Mouse (Mus musculus) CH12.LX (cell line): Measurements from ENCODE around the gene P2rx4. TPM values are rescaled to one million over a fixed set of nuclear protein-coding genes. Genes with fewer than 3 reads are reported as not detected.
A peak's percentile ranks its signal among the peaks of the same experiment; 100 is the strongest.

ENCODE experiments used
- DNase-seq: peaks from one replicate; pipeline ENCODE4 v3.0.0-alpha.2; 2013; ENCODE audit errors: extremely low read depth
- H3K27ac ChIP-seq: 2 replicates; pipeline ENCODE4 v1.5.1; 2012; ENCODE audit warnings: low read depth, mild to moderate bottlenecking, control low read depth, moderate library complexity; ENCODE audit not compliant: insufficient read depth
- H3K27me3 ChIP-seq: replicated peaks from 2 replicates; pipeline ENCODE3; 2012; ENCODE audit warnings: inconsistent platforms
- H3K36me3 ChIP-seq, 2 experiments: replicated peaks in 1 of 2; 2 replicates each; pipeline versions ENCODE3 to v1.6.1; 2012; ENCODE audit warnings: inconsistent platforms in 1 of 2, low read length in 1 of 2, mild to moderate bottlenecking in 1 of 2, mixed read lengths in 1 of 2, moderate library complexity in 1 of 2; ENCODE audit not compliant: control insufficient read depth in 1 of 2, insufficient read depth in 1 of 2
- H3K4me1 ChIP-seq, 2 experiments: 2 replicates each; pipeline ENCODE4 v1.6.1; 2012; ENCODE audit warnings: inconsistent platforms in 1 of 2, moderate library complexity in 1 of 2; ENCODE audit not compliant: insufficient read depth in 2 of 2, control insufficient read depth in 1 of 2
- H3K4me2 ChIP-seq: 2 replicates; pipeline ENCODE4 v1.6.1; 2012; ENCODE audit warnings: low read depth, mild to moderate bottlenecking, control low read depth; ENCODE audit not compliant: poor library complexity, insufficient read depth, severe bottlenecking
- H3K4me3 ChIP-seq, 3 experiments: fragments of 150-350 bp in 1 of 3; sonication (generic) in 1 of 3; replicated peaks in 1 of 3; 2 replicates each; pipeline versions ENCODE3 to v1.5.1; 2011 to 2012; ENCODE audit warnings: low read depth in 2 of 3, low read length in 2 of 3, mild to moderate bottlenecking in 2 of 3, moderate library complexity in 2 of 3, control low read depth in 1 of 3, improper control_type of control experiment in 1 of 3, inconsistent platforms in 1 of 3, mixed read lengths in 1 of 3; ENCODE audit not compliant: poor library complexity in 1 of 3
- H3K79me2 ChIP-seq: replicated peaks from 2 replicates; pipeline ENCODE4 v1.6.1; 2012; ENCODE audit warnings: mild to moderate bottlenecking, moderate library complexity; ENCODE audit not compliant: control insufficient read depth, poor library complexity, insufficient read depth, severe bottlenecking; ENCODE audit errors: extremely low read depth
- H3K9ac ChIP-seq: 2 replicates; pipeline ENCODE4 v1.6.1; 2012; ENCODE audit warnings: low read depth, mild to moderate bottlenecking, control low read depth, moderate library complexity; ENCODE audit not compliant: insufficient read depth
- H3K9me3 ChIP-seq: replicated peaks from 2 replicates; pipeline ENCODE3; 2012; ENCODE audit warnings: low read length, inconsistent platforms, mixed read lengths
- ELF1 ChIP-seq: IDR thresholded peaks from 2 replicates; pipeline ENCODE4 v1.6.1; 2014; ENCODE audit warnings: low read depth, mild to moderate bottlenecking, inconsistent platforms, low read length, improper control_type of control experiment
- GABPA ChIP-seq: IDR thresholded peaks from 2 replicates; pipeline ENCODE4 v1.6.1; 2012; ENCODE audit warnings: low read depth, low read length, improper control_type of control experiment, inconsistent platforms; ENCODE audit not compliant: insufficient replicate concordance
- HCFC1 ChIP-seq: IDR thresholded peaks from 2 replicates; pipeline ENCODE4 v1.6.1; 2012; ENCODE audit warnings: low read depth, mild to moderate bottlenecking, inconsistent platforms, low read length, improper control_type of control experiment
- JUN ChIP-seq: IDR thresholded peaks from 2 replicates; pipeline ENCODE4 v1.6.1; 2011; ENCODE audit warnings: low read depth, mild to moderate bottlenecking, low read length, improper control_type of control experiment, moderate library complexity; ENCODE audit not compliant: insufficient read depth
- KAT2A ChIP-seq: IDR thresholded peaks from 2 replicates; pipeline ENCODE4 v1.6.1; 2012; ENCODE audit warnings: low read length, improper control_type of control experiment, inconsistent platforms; ENCODE audit not compliant: insufficient replicate concordance
- MAFK ChIP-seq: IDR thresholded peaks from 2 replicates; pipeline ENCODE4 v1.6.1; 2011; ENCODE audit warnings: low read length, improper control_type of control experiment; ENCODE audit not compliant: insufficient replicate concordance
- MAX ChIP-seq: IDR thresholded peaks from 2 replicates; pipeline ENCODE4 v1.6.1; 2011; ENCODE audit warnings: low read length, improper control_type of control experiment
- MEF2A ChIP-seq: IDR thresholded peaks from 2 replicates; pipeline ENCODE4 v1.6.1; 2014; ENCODE audit warnings: low read depth, mild to moderate bottlenecking, inconsistent platforms, low read length, improper control_type of control experiment, borderline replicate concordance
- MYC ChIP-seq: IDR thresholded peaks from 2 replicates; pipeline ENCODE4 v1.6.1; 2011; ENCODE audit warnings: low read depth, mild to moderate bottlenecking, improper control_type of control experiment, low read length
- NELFE ChIP-seq: IDR thresholded peaks from 2 replicates; pipeline ENCODE4 v1.6.1; 2011; ENCODE audit warnings: low read depth, low read length, improper control_type of control experiment
- NRF1 ChIP-seq: IDR thresholded peaks from 2 replicates; pipeline ENCODE4 v1.6.1; 2014; ENCODE audit warnings: low read depth, mild to moderate bottlenecking, inconsistent platforms, low read length, improper control_type of control experiment, moderate library complexity
- PAX5 ChIP-seq: IDR thresholded peaks from 2 replicates; pipeline ENCODE4 v1.6.1; 2012; ENCODE audit warnings: low read length, inconsistent platforms, mixed read lengths
- POLR2A ChIP-seq: IDR thresholded peaks from 2 replicates; pipeline ENCODE4 v1.6.1; 2011; ENCODE audit warnings: low read depth, mild to moderate bottlenecking, improper control_type of control experiment, low read length
- POLR2AphosphoS2 ChIP-seq: IDR thresholded peaks from 2 replicates; pipeline ENCODE4 v1.6.1; 2011; ENCODE audit warnings: low read depth, low read length, improper control_type of control experiment
- RCOR1 ChIP-seq: conservative IDR thresholded peaks from 2 replicates; pipeline ENCODE4 v1.6.1; 2012; ENCODE audit warnings: low read depth, mild to moderate bottlenecking, inconsistent platforms, low read length, improper control_type of control experiment
- SIN3A ChIP-seq: IDR thresholded peaks from 2 replicates; pipeline ENCODE4 v1.6.1; 2012; ENCODE audit warnings: low read length, improper control_type of control experiment, inconsistent platforms
- SMC3 ChIP-seq: IDR thresholded peaks from 2 replicates; pipeline ENCODE4 v1.6.1; 2011; ENCODE audit warnings: low read depth, low read length, improper control_type of control experiment
- UBTF ChIP-seq: IDR thresholded peaks from 2 replicates; pipeline ENCODE4 v1.6.1; 2012; ENCODE audit warnings: low read depth, mild to moderate bottlenecking, inconsistent platforms, low read length, improper control_type of control experiment, moderate library complexity
- ZC3H11A ChIP-seq: IDR thresholded peaks from 2 replicates; pipeline ENCODE4 v1.6.1; 2012; ENCODE audit warnings: low read depth, mild to moderate bottlenecking, inconsistent platforms, low read length, improper control_type of control experiment
- ZKSCAN1 ChIP-seq: IDR thresholded peaks from 2 replicates; pipeline ENCODE4 v1.6.1; 2012; ENCODE audit warnings: low read depth, inconsistent platforms, low read length, improper control_type of control experiment, borderline replicate concordance
- dilution Hi-C: fragments of 300-500 bp; cut with MboI; formaldehyde crosslinking; loops from 2 replicates; pipeline ENCODE4 v1.14.3; 2020; ENCODE audit warnings: low sequenced_read_pairs; ENCODE audit not compliant: extremely low pct_unique_long_range_greater_than_20kb, extremely low pct_ligation_motif_present
- in situ Hi-C: fragments of 300-500 bp; cut with MboI; formaldehyde crosslinking; loops from 3 replicates; pipeline ENCODE4 v1.14.3; 2019; ENCODE audit warnings: low sequenced_read_pairs, low pct_ligation_motif_present, low pct_unique_long_range_greater_than_20kb, mixed read lengths
- polyA plus RNA-seq: library from polyadenylated mRNA; unstranded; fragments of >175 nt; gene quantifications from 2 replicates; pipeline ENCODE4 v1.2.1, GENCODE M21; 2012; ENCODE audit warnings: low read depth; ENCODE audit not compliant: insufficient read length
- total RNA-seq, 2 experiments: library from RNA; depleted of rRNA; stranded (reverse); fragments of 300-350 nt in 1 of 2; fragments of >200 nt in 1 of 2; gene quantifications; 2 replicates each; pipeline ENCODE4 v1.2.3; 2012 to 2014

The P2rx4 gene
- total and polyA plus RNA-seq, 3 experiments = 9.1 to 16.7 (median 11.0) TPM

- H3K4me1 ChIP-seq = peaks cover 3 to 7% of the 10 kb centered on the region in 2 experiments; a peak in 2 of 4 replicates
- no peaks in the 10 kb centered on the region for H3K27me3 ChIP-seq
- H3K36me3 ChIP-seq = no peaks in the 10 kb centered on the region
- dilution Hi-C loops (no loop called here), in situ Hi-C loops (no loop called here)
- H3K27ac ChIP-seq = no peak overlapping the region
- no peak overlapping the region for H3K9ac ChIP-seq
- TF ChIP-seq GABPA (no peak), POLR2A (no peak), ZKSCAN1 (no peak), MAX (no peak), MAFK (0 out of 2 replicates have a peak, but pooled peaks have one; percentile 55)
- TF ChIP-seq, all 38 proteins: peak for 1
- Histone ChIP-seq H3K79me2 (no peaks in the 10 kb centered on the region), H3K4me2 (no peak overlapping the region), H3K9me3 (no peaks in the 10 kb centered on the region), H3K4me3 (no peak overlapping the region)
- DNase-seq = no peak
Observed at GRCm38 (mm10) chr5:122689153-122689552, 18.2 kb upstream of the P2rx4 start.

DNA sequence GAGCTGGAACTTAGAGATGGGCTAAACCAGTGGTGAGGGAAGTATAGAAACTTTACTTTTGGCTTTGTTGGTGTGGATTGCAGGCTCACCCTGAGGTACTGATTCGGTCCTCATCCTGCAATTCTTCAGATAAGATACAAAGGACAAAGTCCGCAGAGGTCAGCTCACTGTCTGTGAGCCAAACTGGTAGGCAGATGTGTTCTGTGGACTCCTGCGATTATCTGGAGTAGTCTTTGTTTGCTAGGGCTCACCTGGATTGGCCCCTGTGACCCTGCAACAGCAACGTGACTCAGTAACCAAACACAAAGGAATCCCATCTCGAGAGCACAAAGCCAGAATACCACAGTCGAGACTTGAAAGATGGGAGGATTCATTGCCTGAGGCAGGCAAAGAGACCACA, 16.9 kb upstream of the P2rx4 start:
- no peak overlapping the region for H3K27ac ChIP-seq
- H3K79me2 ChIP-seq = no peaks in the 10 kb centered on the region
- H3K27me3 ChIP-seq = no peaks in the 10 kb centered on the region
- no peak overlapping the region for H3K4me2 ChIP-seq
- no peaks in the 10 kb centered on the region for H3K9me3 ChIP-seq
- in situ Hi-C loops = no loop called here
- no peak for DNase-seq
- no peak overlapping the region for H3K4me3 ChIP-seq
- no peaks in the 10 kb centered on the region for H3K36me3 ChIP-seq
- TF ChIP-seq MAFK = no peak
- no peak for TF ChIP-seq UBTF
- no peak for TF ChIP-seq KAT2A
- TF ChIP-seq ZC3H11A = no peak
- no peak for TF ChIP-seq POLR2AphosphoS2
- no peak for TF ChIP-seq HCFC1
- TF ChIP-seq NELFE = no peak
- TF ChIP-seq MEF2A = no peak
- TF ChIP-seq, all 38 proteins: peak for 0
- dilution Hi-C loops = no loop called here
- Histone ChIP-seq H3K4me1 (no peaks in the 10 kb centered on the region), H3K9ac (no peak overlapping the region)

DNA sequence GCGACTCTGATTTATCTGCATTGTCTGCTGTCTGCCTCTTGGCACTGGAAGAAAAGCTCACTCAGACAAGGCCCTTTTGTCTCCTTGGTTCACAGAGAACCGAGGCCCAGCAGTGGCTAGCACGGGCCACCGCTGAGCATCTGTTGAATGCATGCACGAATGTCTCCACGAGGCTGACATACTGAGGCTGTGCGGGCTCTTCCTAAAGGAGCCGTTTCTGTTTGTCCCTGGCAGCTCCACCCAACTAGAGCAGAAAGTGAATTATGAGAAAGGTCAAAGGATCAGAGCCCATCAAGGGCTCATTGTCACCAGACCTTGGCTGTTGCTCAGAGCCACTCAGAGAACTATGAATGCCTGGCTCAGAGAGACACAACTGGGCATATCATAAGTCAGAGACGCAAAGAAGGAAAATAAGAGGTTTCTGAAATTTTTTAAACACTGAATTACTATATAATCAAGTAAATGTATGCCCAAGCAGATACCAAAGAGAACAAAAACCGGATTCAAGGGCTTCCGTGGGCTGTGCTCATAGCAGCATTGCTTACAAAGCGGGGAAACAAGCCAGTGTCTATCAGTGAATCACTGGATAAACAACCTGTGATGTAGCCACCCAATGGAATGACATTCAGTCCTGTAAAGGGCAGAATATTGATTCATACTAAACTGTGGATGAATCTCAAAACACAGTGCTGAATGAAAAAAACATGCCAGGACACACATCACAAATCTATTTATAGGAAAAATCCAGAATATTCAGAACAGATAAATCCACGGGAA, 13.7 kb upstream of the P2rx4 start:
- H3K4me3 ChIP-seq = no peak overlapping the region
- no peaks in the 10 kb centered on the region for H3K27me3 ChIP-seq
- no peaks in the 10 kb centered on the region for H3K79me2 ChIP-seq
- H3K36me3 ChIP-seq = no peaks in the 10 kb centered on the region
- in situ Hi-C loops = no loop called here
- H3K9ac ChIP-seq = no peak overlapping the region
- dilution Hi-C loops = no loop called here
- no peaks in the 10 kb centered on the region for H3K9me3 ChIP-seq
- DNase-seq = no peak
- H3K4me1 ChIP-seq = peaks cover 0 to 12% of the 10 kb centered on the region in 2 experiments; a peak in 2 of 4 replicates
- H3K27ac ChIP-seq = no peak overlapping the region
- TF ChIP-seq RCOR1 (no peak), NRF1 (no peak), SIN3A (no peak), PAX5 (no peak), ZKSCAN1 (no peak), ZC3H11A (no peak), MYC (no peak), KAT2A (no peak), SMC3 (no peak), ELF1 (no peak), JUN (no peak)
- H3K4me2 ChIP-seq = no peak overlapping the region
